Mouse (Mus musculus): ENCODE measurements around the gene AU040320.

GRCm38 (mm10) chr4:126792341-126793102 is 39.2 kb downstream of the AU040320 start:
- TF ChIP-seq POLR2A (IDR thresholded peaks at IDR 0.05; ENCODE audit: extremely low read depth, insufficient read depth, low read length) (no peak), CTCF (IDR thresholded peaks at IDR 0.05; ENCODE audit: low read depth, low read length) (no peak)

Measured in liver, adult 2 months (tissue).